31 mouse cellular contexts compared by ENCODE assay signal in genomic region chr8:122341790-122342189, GRCm38 (mm10). TPM values are rescaled to one million over a fixed set of nuclear protein-coding genes. Genes with fewer than 3 reads are reported as not detected.
DNase-seq lines count a peak whose midpoint lies in the region; ATAC-seq and TF ChIP-seq lines count a peak whose summit lies in the region.
"Had no signal": no experiment of that assay in that cellular context is flagged by ENCODE, and none has a peak within 500 bp of the region (broad histone marks: within the 10 kb centered on the region; RNA-seq: fewer than 3 reads in every experiment).

No protein-coding gene starts in this region.

- H3K4me2 ChIP-seq in kidney, postnatal 0 days (ENCODE audit: low read length) = no peak overlapping the region
- no peak overlapping the region for H3K4me2 ChIP-seq in kidney, embryonic 14.5 days (replicated peaks; ENCODE audit: low read depth, low read length)
- H3K4me2 ChIP-seq in neural tube, embryonic 13.5 days = no peak overlapping the region
- no peak overlapping the region for H3K4me2 ChIP-seq in neural tube, embryonic 15.5 days
- H3K4me2 ChIP-seq: embryonic facial prominence, embryonic 15.5 days; heart, embryonic 15.5 days; hindbrain, embryonic 14.5 days; midbrain, embryonic 13.5 days had no signal

- no peak for DNase-seq in kidney, postnatal 0 days (ENCODE audit: low spot score)
- DNase-seq in thymus, adult 2 months = no peak
- no peak for DNase-seq in layer of hippocampus, adult 9-11 months
- DNase-seq: adrenal gland, postnatal 14 days; cerebellum, adult 2 months; cerebellum, postnatal 36 days; embryo, embryonic 11 days; gastrocnemius, postnatal 25 days; heart, adult 18-20 months; heart, postnatal 4 days; kidney, adult 9 months; kidney, postnatal 36 days; left cerebral cortex, postnatal 4 days; thymus, adult 18-20 months; thymus, postnatal 4 days had no signal

- no peak for TF ChIP-seq POLR2A in thymus, adult 2 months (IDR thresholded peaks at IDR 0.05; ENCODE audit: control insufficient read depth, extremely low read depth, insufficient read depth, low read length, poor library complexity)

- H3K4me1 ChIP-seq in kidney, postnatal 0 days (replicated peaks; ENCODE audit: insufficient read depth, low read length) = peaks cover 17% of the 10 kb centered on the region; the same call in 1 of the 2 replicates
- peaks cover 20% of the 10 kb centered on the region for H3K4me1 ChIP-seq in kidney, embryonic 14.5 days (ENCODE audit: control insufficient read depth, insufficient read depth, low read length)
- H3K4me1 ChIP-seq in neural tube, embryonic 13.5 days (replicated peaks) = peaks cover 38% of the 10 kb centered on the region
- peaks cover 29% of the 10 kb centered on the region for H3K4me1 ChIP-seq in neural tube, embryonic 15.5 days
- H3K4me1 ChIP-seq in thymus, adult 2 months (replicated peaks; ENCODE audit: control insufficient read depth, insufficient read depth, low read length) = peaks cover 28% of the 10 kb centered on the region

- no peaks in the 10 kb centered on the region for H3K9me3 ChIP-seq in kidney, postnatal 0 days (replicated peaks; ENCODE audit: low read length)
- no peaks in the 10 kb centered on the region for H3K9me3 ChIP-seq in kidney, embryonic 14.5 days (ENCODE audit: control insufficient read depth, low read length)
- no peaks in the 10 kb centered on the region for H3K9me3 ChIP-seq in neural tube, embryonic 13.5 days
- no peaks in the 10 kb centered on the region for H3K9me3 ChIP-seq in neural tube, embryonic 15.5 days (replicated peaks)
- H3K9me3 ChIP-seq: embryonic facial prominence, embryonic 15.5 days; heart, embryonic 15.5 days; midbrain, embryonic 13.5 days had no signal

- 82% methylated on average over 6 of the region's 6 CpGs for WGBS in kidney, postnatal 0 days
- 89% methylated on average over 6 of the region's 6 CpGs for WGBS in kidney, embryonic 14.5 days
- WGBS in neural tube, embryonic 13.5 days = 87% methylated on average over 6 of the region's 6 CpGs
- 88% methylated on average over 6 of the region's 6 CpGs for WGBS in neural tube, embryonic 15.5 days
- 86% methylated on average over 6 of the region's 6 CpGs for WGBS in thymus, adult 2 months

- H3K4me3 ChIP-seq in kidney, postnatal 0 days (replicated peaks; ENCODE audit: low read depth, low read length) = no peak overlapping the region
- H3K4me3 ChIP-seq in kidney, embryonic 14.5 days (ENCODE audit: low read length) = no peak overlapping the region
- no peak overlapping the region for H3K4me3 ChIP-seq in neural tube, embryonic 13.5 days
- no peak overlapping the region for H3K4me3 ChIP-seq in neural tube, embryonic 15.5 days (replicated peaks)
- H3K4me3 ChIP-seq in thymus, adult 2 months (ENCODE audit: control insufficient read depth, insufficient read depth, low read length) = no peak overlapping the region
- H3K4me3 ChIP-seq: embryonic facial prominence, embryonic 15.5 days; heart, embryonic 15.5 days; midbrain, embryonic 13.5 days had no signal

- TF ChIP-seq CTCF in kidney, postnatal 0 days (IDR thresholded peaks at IDR 0.05; ENCODE audit: low read depth) = no peak
- no peak for TF ChIP-seq CTCF in thymus, adult 2 months (IDR thresholded peaks at IDR 0.05; ENCODE audit: borderline replicate concordance, control insufficient read depth, extremely low read depth, insufficient read depth, low read length, poor library complexity)

- 0 out of 2 replicates have a peak, but pooled peaks cover 9% of the 10 kb centered on the region for H3K36me3 ChIP-seq in kidney, postnatal 0 days (ENCODE audit: insufficient read depth, low read length)
- no peaks in the 10 kb centered on the region for H3K36me3 ChIP-seq in kidney, embryonic 14.5 days (ENCODE audit: control insufficient read depth, insufficient read depth, low read length)
- no peaks in the 10 kb centered on the region for H3K36me3 ChIP-seq in neural tube, embryonic 13.5 days
- H3K36me3 ChIP-seq in neural tube, embryonic 15.5 days = no peaks in the 10 kb centered on the region
- peaks cover 8% of the 10 kb centered on the region for H3K36me3 ChIP-seq in thymus, adult 2 months (ENCODE audit: control insufficient read depth, insufficient read depth, low read length)
- H3K36me3 ChIP-seq: embryonic facial prominence, embryonic 15.5 days; midbrain, embryonic 13.5 days had no signal

- no peaks in the 10 kb centered on the region; the same call in 1 of the 2 replicates for H3K27me3 ChIP-seq in kidney, postnatal 0 days (ENCODE audit: insufficient read depth, low read length)
- peaks cover 20% of the 10 kb centered on the region for H3K27me3 ChIP-seq in kidney, embryonic 14.5 days (ENCODE audit: control insufficient read depth, insufficient read depth, low read length)
- peaks cover 80% of the 10 kb centered on the region for H3K27me3 ChIP-seq in neural tube, embryonic 13.5 days
- H3K27me3 ChIP-seq in neural tube, embryonic 15.5 days (replicated peaks) = peaks cover 53% of the 10 kb centered on the region
- no peaks in the 10 kb centered on the region for H3K27me3 ChIP-seq in thymus, adult 2 months (ENCODE audit: control insufficient read depth, insufficient read depth, low read length)

- H3K9ac ChIP-seq in kidney, postnatal 0 days (ENCODE audit: low read depth, low read length) = no peak overlapping the region
- H3K9ac ChIP-seq in kidney, embryonic 14.5 days (ENCODE audit: low read depth, low read length) = no peak overlapping the region
- 0 out of 2 replicates have a peak overlapping the region, but pooled peaks have one; percentile 17 for H3K9ac ChIP-seq in neural tube, embryonic 13.5 days
- H3K9ac ChIP-seq in neural tube, embryonic 15.5 days (replicated peaks) = no peak overlapping the region
- H3K9ac ChIP-seq: embryonic facial prominence, embryonic 15.5 days; heart, embryonic 15.5 days; hindbrain, embryonic 14.5 days; midbrain, embryonic 13.5 days had no signal

- 0 out of 2 replicates have a peak, but pooled peaks have one; percentile 16 for ATAC-seq in kidney, postnatal 0 days (replicated peaks; ENCODE audit: low FRiP score, low read depth)
- no peak for ATAC-seq in kidney, embryonic 14.5 days (ENCODE audit: low FRiP score, low TSS enrichment)
- no peak for ATAC-seq in neural tube, embryonic 13.5 days (ENCODE audit: low read depth)
- ATAC-seq in neural tube, embryonic 15.5 days (ENCODE audit: low FRiP score) = no peak
- ATAC-seq in erythroblast, adult 5-6 weeks (replicated peaks; ENCODE audit: low FRiP score, poor library complexity, severe bottlenecking) = 0 out of 2 replicates have a peak, but pooled peaks have one; percentile 3
- ATAC-seq in megakaryocyte-erythroid progenitor cell, adult 5-6 weeks (replicated peaks; ENCODE audit: low FRiP score, low TSS enrichment, poor library complexity, severe bottlenecking) = peak; percentile 18
- ATAC-seq: lung, postnatal 0 days; midbrain, embryonic 13.5 days had no signal

- H3K27ac ChIP-seq in kidney, postnatal 0 days = no peak overlapping the region
- no peak overlapping the region for H3K27ac ChIP-seq in kidney, embryonic 14.5 days (ENCODE audit: low read depth, low read length)
- no peak overlapping the region for H3K27ac ChIP-seq in neural tube, embryonic 13.5 days (replicated peaks)
- no peak overlapping the region for H3K27ac ChIP-seq in neural tube, embryonic 15.5 days (replicated peaks)
- no peak overlapping the region for H3K27ac ChIP-seq in thymus, adult 2 months (ENCODE audit: control insufficient read depth, insufficient read depth, low read length)
- H3K27ac ChIP-seq: embryonic facial prominence, embryonic 15.5 days; heart, embryonic 15.5 days; hindbrain, embryonic 14.5 days; macrophage; midbrain, embryonic 13.5 days had no signal

RNA-seq across cellular contexts. Expression of gene Trhr2, which starts 18.8 kb away (rescaled TPM):
- polyA plus RNA-seq in kidney, postnatal 0 days (2015; fragmentation: Nextera tagmentation; extraction: Ambion mirVana) = not detected in 2 replicates
- polyA plus RNA-seq in kidney, embryonic 14.5 days (2014; fragmentation: Nextera tagmentation; extraction: Ambion mirVana) = not detected in 2 replicates
- not detected in 2 replicates for polyA plus RNA-seq in neural tube, embryonic 13.5 days (2015; fragmentation: Nextera tagmentation; extraction: Ambion mirVana)
- polyA plus RNA-seq in neural tube, embryonic 15.5 days (2015; fragmentation: Nextera tagmentation; extraction: Ambion mirVana) = 0.12 TPM in 1 of 2 replicates, not detected in the other
- total RNA-seq in erythroblast, adult 5-6 weeks (2015; ENCODE audit: low replicate concordance) = not detected in 2 replicates
- not detected in 2 replicates for total RNA-seq in erythroblast, adult 5-6 weeks (2017; ENCODE audit: low replicate concordance)
- not detected in 2 replicates for total RNA-seq in megakaryocyte-erythroid progenitor cell, adult 5-6 weeks (2014; fragmentation: Nextera tagmentation)
- total RNA-seq in megakaryocyte-erythroid progenitor cell, adult 5-6 weeks (2017) = not detected in 2 replicates
- polyA plus RNA-seq in thymus, adult 2 months (2012; rRNA removed) = 0.35 and 0.51 TPM in 2 replicates
- total RNA-seq: adrenal gland, postnatal 14 days; gastrocnemius, postnatal 25 days; heart, adult 18-20 months; heart, postnatal 4 days; neutrophil, adult 5-6 weeks had no signal
- polyA plus RNA-seq: forebrain, embryonic 11.5 days; heart, embryonic 15.5 days; hindbrain, embryonic 14.5 days; intestine, embryonic 14.5 days; liver, embryonic 16.5 days; lung, postnatal 0 days; macrophage; midbrain, embryonic 13.5 days; stomach, embryonic 16.5 days had no signal

RNA-seq across cellular contexts. Expression of gene Zc3h18, which starts 34.6 kb away (rescaled TPM):
- 33.7 and 35.1 TPM in 2 replicates for polyA plus RNA-seq in kidney, postnatal 0 days (2015; fragmentation: Nextera tagmentation; extraction: Ambion mirVana)
- polyA plus RNA-seq in kidney, embryonic 14.5 days (2014; fragmentation: Nextera tagmentation; extraction: Ambion mirVana) = 35.7 and 43.8 TPM in 2 replicates
- 37.0 and 43.6 TPM in 2 replicates for polyA plus RNA-seq in neural tube, embryonic 13.5 days (2015; fragmentation: Nextera tagmentation; extraction: Ambion mirVana)
- 30.6 and 35.3 TPM in 2 replicates for polyA plus RNA-seq in neural tube, embryonic 15.5 days (2015; fragmentation: Nextera tagmentation; extraction: Ambion mirVana)
- total RNA-seq in erythroblast, adult 5-6 weeks (2015; ENCODE audit: low replicate concordance) = 10.8 and 14.2 TPM in 2 replicates
- total RNA-seq in erythroblast, adult 5-6 weeks (2017; ENCODE audit: low replicate concordance) = 22.2 and 31.5 TPM in 2 replicates
- total RNA-seq in megakaryocyte-erythroid progenitor cell, adult 5-6 weeks (2014; fragmentation: Nextera tagmentation) = 69.7 and 77.5 TPM in 2 replicates
- total RNA-seq in megakaryocyte-erythroid progenitor cell, adult 5-6 weeks (2017) = 81.4 and 93.2 TPM in 2 replicates
- 66.3 and 69.8 TPM in 2 replicates for polyA plus RNA-seq in thymus, adult 2 months (2012; rRNA removed)

RNA-seq across cellular contexts. Expression of gene Zfpm1, which starts 59.8 kb away (rescaled TPM):
- 1.4 and 2.3 TPM in 2 replicates for polyA plus RNA-seq in kidney, postnatal 0 days (2015; fragmentation: Nextera tagmentation; extraction: Ambion mirVana)
- polyA plus RNA-seq in kidney, embryonic 14.5 days (2014; fragmentation: Nextera tagmentation; extraction: Ambion mirVana) = 2.7 and 2.8 TPM in 2 replicates
- polyA plus RNA-seq in neural tube, embryonic 13.5 days (2015; fragmentation: Nextera tagmentation; extraction: Ambion mirVana) = 0.83 and 0.89 TPM in 2 replicates
- polyA plus RNA-seq in neural tube, embryonic 15.5 days (2015; fragmentation: Nextera tagmentation; extraction: Ambion mirVana) = 1.00 and 1.4 TPM in 2 replicates
- 54.2 and 55.4 TPM in 2 replicates for total RNA-seq in erythroblast, adult 5-6 weeks (2015; ENCODE audit: low replicate concordance)
- 196 and 459 TPM in 2 replicates for total RNA-seq in erythroblast, adult 5-6 weeks (2017; ENCODE audit: low replicate concordance)
- 188 and 219 TPM in 2 replicates for total RNA-seq in megakaryocyte-erythroid progenitor cell, adult 5-6 weeks (2014; fragmentation: Nextera tagmentation)
- 43.8 and 102 TPM in 2 replicates for total RNA-seq in megakaryocyte-erythroid progenitor cell, adult 5-6 weeks (2017)
- polyA plus RNA-seq in thymus, adult 2 months (2012; rRNA removed) = 100 and 134 TPM in 2 replicates

Comparison
In these comparisons a context has a peak if more than half of its experiments do, and no peak if none do; other contexts are left out.
1. ATAC-seq: peak in kidney, postnatal 0 days (single experiment), erythroblast, adult 5-6 weeks (single experiment) and megakaryocyte-erythroid progenitor cell, adult 5-6 weeks (single experiment); none in kidney, embryonic 14.5 days (single experiment), neural tube, embryonic 13.5 days (single experiment) and neural tube, embryonic 15.5 days (single experiment).
2. RNA of gene Zfpm1, which starts 59.8 kb away (polyA plus RNA-seq): 100 to 134 TPM in thymus, adult 2 months; 2.7 to 2.8 TPM in kidney, embryonic 14.5 days, 1.4 to 2.3 TPM in kidney, postnatal 0 days, 1.00 to 1.4 TPM in neural tube, embryonic 15.5 days and 0.83 to 0.89 TPM in neural tube, embryonic 13.5 days; every median in the first group is over 10 times any median in the second.